Mouse (Mus musculus) liver, postnatal 0 days (tissue): Measurements from ENCODE around the gene Hspb1.

Source experiments
- CTCF ChIP-seq: sonication (generic); IDR thresholded peaks from 2 replicates; pipeline ENCODE4 v1.5.1; 2016; ENCODE audit warnings: antibody characterized with exemption, low read depth
- EP300 ChIP-seq: IDR thresholded peaks from 2 replicates; pipeline ENCODE4 v1.6.1; 2016; ENCODE audit warnings: antibody characterized with exemption, low read depth, mild to moderate bottlenecking

- TF ChIP-seq CTCF (no peak), EP300 (no peak)
Measured at GRCm38 (mm10) chr5:135872996-135873395, 14.7 kb upstream of the Hspb1 start.
